Mouse (Mus musculus): ENCODE measurements around the gene Ankrd13b.
A peak's percentile ranks its signal among the peaks of the same experiment; 100 is the strongest.

Ankrd13b gene

DNA sequence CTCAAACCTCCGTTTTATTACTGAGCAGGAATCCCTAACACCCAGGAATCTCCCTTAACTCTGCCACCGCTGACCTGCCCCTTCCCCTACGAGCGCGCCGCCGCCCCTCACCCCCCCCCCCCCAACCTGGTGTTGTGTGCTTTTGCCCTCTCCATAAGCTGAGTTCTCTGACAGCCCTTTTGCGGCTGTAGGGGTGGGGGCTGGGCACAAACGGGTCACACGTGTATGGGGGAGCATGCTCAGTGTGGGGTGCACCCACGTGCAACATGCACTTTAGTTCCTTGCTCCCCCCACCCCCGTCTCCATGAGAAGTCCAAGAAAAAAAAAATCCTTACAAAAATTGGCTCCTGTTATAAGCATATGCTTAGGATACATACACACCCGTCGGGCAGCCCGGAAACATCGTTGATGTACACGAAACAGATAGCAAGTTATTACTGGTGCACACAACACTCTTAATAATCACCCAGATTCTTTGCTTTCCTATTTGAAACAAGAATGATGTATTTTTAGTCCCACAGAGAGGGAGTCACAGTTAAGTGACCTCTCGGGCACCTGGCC, 2.9 kb upstream of the Ankrd13b start:
- peak in 1 of 2 experiments; percentile 66 for DNase-seq

DNA sequence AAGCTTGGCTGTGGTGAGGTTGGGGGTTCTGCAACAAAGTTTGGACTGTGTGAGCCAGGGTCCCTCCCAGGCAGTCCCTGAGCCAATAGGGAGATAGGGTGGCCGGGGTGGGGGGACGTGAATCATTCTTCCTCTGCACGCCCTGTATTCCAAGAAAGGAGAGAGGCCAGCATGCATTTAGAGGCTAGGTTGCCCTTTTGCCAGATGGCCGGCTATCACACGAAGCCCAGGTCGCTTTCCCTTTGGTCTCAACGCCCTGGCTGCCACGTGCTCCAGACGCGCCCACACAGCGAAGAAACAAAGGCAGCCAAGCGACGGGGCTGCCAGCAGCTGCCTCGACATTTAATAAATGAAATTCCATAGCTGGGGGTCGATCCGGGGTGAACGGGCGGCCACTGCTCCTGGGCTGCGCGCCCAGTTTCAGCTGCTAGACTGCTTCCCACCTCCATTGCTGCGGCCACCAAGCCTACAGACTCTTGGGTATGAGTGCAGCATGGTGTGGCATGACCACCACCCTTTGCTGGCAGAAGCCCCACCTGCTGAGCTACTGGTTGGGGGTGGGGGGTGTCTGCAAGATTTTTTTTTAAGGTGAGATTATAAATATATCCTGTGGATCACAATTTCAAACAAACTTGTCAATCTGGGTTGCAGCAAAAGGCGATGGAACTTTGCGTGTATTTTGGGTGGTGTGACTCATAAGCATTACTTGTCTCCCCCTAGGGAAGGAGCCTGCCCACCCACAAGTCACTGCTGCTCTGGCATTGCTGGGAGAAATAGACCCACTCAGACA, 2.2 kb upstream of the Ankrd13b start:
- peak; percentile 70 to 73 for DNase-seq

DNA sequence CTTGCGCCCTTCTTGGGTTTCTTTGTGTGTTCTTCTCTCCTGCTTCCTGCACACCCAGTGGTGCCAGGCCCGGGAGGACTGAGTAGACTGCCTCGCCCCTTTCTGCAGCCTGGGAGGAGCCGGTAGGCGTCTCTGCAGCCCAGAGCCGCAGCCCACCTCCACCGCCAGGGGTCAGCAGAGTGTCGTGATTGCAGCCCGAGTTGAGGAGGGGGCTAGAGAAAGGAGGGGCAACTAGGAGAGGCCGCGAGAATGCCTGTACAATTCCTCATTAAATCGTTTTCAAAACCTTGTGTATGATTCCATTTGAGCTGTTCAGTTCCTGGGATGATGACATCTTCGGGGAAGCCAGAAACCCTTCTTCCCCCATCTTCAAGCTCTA, 1.6 kb upstream of the Ankrd13b start:
- peak; percentile 95 to 98 for DNase-seq

DNA sequence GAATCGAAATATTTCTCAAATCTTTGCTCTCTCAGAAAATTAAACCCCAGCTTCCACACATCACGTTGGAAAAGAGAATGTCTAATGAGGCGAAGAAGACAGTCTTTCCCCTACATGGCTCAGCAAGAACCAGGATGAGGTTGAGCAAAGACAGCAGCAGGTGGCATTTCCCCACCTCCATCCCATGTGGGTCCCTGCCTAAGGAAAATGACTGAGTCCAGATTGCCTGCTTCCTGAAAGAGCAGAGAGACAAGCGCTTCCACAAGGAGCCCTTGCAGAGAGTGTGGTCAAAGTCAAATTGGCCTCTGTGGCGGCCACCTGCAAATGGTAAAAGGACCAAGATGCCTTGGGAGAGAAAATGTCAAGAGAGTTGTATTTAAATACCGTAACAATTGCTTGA, 973 bp upstream of the Ankrd13b start:
- peak in 1 of 2 experiments; percentile 35 for DNase-seq

DNA sequence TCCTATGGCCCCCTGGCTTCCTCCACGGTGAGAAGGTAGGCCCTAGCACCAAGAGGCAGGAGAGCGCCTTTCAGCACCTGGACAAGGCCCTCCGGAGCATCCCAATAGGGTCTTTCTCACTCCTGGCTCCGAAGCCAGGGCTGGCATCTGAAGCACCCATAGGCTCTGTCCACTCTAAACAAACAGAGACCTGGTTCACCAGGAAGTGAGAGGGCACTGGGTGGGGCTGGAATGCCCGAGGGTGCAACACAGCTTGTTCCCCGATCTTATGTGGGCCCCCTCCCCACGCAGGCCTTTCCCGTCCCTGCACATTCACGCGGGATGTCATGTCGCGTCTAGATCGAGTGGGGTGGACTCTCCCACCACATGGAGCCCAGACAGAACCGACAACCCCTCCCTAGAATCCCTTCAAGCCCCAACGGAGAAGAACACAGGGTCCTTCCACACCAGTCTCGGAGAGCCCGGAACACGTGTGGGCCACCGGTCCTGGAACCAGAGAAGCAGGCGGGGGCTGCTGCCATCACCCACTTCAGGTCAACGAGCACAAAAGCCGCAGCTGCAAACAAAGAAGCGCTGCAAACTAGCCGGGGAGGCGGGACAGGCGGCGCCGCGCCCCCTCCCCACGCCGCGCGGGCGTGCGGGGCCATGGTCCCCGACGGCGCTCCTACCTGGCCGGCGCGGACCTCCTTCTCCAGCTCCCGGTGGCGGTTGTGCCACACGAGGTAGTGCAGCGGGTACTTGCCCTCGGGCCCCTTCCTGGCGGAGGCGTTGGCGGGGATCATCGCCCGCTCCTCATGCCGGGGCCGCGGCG, 502 bp downstream of the Ankrd13b start:
- DNase-seq, result peak; percentile 54 to 55

DNA sequence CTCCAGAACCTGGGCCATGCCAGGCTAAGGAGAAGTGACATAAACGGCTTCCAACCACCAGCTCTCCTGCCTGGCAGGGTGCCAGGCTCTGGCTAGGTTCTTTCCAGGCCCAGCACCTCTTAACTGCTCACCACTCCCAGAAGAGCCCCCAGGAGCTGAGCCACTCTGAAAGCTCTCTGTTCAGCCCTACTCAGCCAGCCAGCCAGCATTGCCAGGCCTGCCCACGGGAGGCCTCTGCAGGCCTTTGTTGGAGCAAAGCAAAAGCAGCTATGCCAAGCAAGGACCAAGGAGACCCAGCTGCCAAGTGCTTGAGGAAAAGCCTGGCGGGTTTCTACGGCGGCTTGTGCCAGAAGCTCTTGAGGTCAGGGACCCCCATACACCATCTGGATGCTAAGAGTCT, 2.7 kb downstream of the Ankrd13b start:
- peak; percentile 71 to 80 for DNase-seq

DNA sequence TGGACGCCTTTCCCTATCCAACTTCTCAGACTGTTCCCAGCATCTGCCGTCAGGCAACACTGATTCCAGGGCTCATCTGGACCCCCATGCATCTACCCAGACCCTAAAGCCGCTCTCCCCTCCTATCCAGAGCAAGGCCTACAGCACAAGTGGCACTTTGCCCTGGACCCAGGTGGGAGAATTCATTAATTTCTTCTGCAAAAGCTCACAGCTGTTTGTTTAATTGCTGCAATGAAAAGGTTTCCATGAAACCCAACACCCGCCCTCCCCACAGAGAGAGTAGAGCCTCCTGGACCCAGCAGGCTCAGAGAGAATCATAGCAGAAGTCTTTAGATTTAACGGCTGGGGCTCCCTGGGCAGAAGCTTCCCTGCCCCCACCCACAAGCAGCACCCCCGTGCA, 4.2 kb downstream of the Ankrd13b start:
- DNase-seq, result peak; percentile 32 to 53

DNA sequence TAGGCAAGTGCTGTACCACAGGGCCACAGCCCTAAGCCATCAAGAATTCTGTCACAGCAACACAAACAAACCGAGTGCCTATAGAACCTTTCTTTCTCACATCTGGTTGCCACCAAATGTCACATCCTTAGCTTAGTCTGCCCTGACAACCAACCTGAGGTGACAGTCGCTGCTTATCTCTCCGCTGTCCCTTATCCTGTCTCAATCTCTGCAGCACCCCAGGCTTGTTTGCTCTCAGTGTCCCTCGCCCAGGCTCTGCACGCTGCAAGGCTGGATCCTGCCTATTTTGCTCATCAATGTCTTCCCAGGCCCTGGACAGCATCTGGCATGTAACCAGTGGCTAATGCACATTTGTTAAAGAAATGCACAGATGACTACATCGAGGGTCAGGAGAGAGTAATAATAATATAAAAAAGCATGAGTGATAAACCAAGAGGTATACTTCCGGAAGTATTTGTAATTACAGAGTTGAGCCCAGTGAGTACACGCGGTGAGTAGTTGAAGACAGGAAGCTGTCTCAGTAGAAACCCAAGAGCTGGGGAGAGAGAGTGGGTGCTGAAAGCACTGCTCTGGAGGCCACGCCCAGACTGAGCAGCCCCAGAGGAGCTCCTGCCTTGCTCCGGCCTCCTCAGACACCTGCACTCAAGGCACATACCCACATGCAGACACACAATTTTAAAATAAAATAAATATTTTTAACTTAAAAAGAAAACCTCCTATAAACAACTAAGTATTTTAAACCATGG, 5.8 kb downstream of the Ankrd13b start:
- no peak for DNase-seq

DNA sequence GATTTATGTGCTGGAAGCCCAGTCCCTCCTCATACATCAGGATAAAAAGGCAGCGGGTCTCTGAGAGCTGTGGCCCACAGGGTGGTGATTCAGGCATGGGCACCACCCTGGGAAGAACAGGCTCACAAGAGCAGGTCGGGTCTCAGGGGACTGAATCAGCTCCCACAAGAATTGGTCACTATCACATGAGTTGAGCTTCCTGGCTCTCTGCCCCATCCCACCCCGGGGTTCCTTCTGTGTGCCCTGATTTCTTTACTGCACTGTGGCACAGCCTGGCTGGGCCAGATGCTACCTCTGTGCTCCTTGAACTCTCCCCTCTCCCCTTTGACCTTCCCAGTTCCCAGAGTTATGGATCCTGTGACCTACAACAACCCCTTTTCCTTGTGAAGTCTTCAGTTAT, 6.4 kb downstream of the Ankrd13b start:
- peak; percentile 34 to 52 for DNase-seq

DNA sequence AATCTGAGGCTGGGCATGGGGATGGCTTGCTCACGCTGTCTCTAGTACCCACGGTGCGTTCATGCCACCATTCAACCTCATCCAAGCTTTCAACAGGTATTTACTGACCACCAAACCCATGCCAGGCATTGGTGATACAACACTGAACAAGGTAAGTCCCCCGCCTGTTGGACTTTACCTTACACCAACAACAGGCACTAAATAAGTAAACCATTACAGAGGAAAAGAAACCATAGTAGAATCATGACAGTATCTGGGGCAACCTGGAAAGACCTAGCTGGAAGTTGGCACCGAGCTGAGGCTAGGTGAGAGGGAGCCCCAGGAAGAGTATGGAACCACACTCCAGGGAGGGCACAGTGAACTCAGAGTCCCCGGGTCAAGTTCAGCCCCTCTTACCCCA, 12.6 kb downstream of the Ankrd13b start:
- DNase-seq, result no peak

DNA sequence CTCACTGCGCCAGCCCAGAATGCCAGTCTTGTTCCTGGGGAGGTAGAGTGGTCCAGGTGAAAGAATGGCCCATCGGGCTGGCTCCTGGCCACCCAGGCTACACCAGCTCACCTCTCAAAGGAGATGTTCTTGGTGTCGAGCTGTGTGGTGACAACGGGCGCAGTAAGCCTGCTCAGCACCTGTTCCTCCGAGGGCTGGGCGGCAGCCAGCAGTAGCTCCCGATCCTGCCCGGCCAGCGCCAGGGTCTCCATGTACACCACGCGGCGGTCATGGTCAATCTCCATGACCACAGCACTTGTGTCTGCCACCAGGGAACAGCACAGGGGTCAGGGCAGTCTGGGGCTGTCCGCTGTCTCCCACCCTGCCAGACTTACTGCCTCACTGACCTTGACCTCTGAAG, 13.3 kb downstream of the Ankrd13b start:
- DNase-seq, result no peak

DNA sequence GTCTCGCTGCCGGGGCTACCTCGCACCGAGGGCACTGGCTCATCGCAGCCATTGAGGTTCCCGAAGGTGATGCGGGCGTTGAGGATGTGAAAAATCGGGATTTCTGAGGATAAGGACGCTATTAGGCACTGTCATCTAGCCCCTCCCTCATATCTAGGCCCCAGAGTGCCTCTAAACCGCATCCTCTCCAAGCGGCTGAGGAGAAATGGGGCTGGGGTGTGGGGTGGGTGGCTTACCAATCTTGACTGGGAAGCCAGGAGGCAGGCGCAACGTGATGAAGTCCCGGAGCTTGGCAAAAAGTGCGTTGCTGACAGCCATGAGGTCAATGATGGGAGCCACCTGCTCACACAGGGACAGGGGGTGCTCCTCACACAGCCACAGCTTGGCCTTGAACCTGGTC, 16.7 kb downstream of the Ankrd13b start:
- no peak for DNase-seq

DNA sequence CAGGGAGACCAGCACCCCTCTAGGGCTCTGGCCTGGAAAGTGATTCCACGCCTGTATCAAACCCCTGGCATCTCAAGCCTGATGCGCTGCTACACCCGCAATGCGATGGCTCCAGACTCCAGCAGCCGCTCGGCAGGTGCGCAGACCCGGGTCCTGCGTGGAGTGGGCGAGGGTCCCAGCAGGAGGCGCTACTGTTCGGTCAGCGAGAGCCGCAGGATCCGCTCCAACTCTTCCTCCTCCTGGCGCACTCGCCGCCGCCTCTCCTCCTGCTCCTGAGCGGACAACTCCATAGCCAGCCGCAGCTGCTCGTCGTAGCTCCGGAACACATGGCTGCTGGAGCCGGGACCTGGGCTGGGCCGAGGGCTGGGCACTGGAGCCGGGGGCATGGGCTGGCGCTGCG, 18.1 kb downstream of the Ankrd13b start:
- DNase-seq, result no peak

DNA sequence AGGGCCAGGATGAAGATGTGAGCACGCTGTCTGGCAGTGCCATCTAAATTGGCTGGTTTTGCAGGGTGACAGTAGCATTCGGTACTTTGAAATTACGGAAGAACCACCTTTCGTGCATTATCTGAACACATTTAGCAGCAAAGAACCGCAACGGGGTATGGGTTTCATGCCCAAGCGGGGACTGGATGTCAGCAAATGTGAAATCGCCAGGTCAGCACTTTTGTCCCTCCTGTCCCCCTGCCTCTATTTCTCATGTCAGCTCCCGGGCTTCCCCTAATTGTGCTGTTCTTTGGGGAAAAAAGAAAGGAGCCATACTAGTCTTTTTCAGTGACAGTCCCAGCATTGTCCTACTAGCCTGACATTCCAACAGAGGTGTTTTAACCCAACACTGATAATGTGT, 21.1 kb downstream of the Ankrd13b start:
- DNase-seq, result no peak

DNA sequence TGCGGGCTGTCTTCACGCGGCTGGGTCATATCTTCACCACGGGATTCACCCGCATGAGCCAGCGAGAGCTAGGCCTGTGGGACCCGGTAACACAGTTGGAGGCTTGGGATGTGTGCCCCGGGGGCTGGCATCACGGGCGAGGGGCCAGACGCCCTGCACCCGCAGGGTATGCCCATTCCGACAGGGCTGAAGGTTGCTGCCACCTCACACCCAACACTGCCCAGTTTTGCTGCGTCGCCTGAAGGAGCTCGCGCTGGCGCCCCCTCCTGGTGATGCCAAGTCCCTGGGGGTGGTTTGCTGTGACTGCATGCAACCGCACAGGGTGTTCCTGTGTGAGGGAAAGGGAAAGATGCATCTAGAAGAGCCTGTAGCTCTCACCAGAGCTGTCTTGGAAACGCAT, 21.7 kb downstream of the Ankrd13b start:
- DNase-seq, result peak; percentile 77 to 87

DNA sequence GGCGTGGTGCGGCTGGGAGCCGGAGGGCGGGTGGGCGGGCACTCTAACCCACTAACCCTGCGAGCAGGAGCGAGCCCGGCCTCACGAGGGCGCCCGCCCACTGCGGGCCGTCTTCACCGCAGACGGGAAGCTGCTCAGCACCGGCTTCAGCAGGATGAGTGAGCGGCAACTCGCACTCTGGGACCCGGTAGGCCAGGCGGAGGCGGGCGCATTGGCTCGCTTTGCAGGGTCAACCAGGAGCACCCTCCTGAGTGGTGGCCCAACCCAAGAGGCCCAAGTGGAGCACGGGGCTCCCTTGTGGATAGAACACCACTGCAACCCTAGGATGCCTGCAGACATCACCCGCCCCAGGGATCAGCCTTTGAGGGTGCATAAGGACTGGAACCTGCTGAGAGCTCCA, 22.3 kb downstream of the Ankrd13b start:
- peak; percentile 68 to 71 for DNase-seq

DNA sequence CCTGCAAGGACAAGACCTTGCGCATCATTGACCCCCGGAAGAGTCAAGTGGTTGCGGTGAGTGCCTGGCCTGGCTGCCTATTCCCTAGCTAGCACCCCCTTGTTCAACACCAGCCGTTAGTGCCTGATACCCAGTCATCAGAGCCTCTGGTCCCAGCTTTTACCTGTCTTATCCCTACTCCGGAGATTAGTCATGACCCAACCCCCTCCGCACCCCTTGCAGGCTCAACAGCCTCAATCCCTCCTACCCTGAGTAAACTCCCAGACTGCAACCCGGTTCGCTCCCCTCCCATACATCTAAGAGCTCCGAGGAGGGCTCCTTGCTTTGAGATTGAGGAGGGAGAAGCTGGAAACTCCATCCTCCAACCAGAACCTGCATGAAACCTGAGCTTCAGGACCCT, 22.9 kb downstream of the Ankrd13b start:
- DNase-seq, result no peak

DNA sequence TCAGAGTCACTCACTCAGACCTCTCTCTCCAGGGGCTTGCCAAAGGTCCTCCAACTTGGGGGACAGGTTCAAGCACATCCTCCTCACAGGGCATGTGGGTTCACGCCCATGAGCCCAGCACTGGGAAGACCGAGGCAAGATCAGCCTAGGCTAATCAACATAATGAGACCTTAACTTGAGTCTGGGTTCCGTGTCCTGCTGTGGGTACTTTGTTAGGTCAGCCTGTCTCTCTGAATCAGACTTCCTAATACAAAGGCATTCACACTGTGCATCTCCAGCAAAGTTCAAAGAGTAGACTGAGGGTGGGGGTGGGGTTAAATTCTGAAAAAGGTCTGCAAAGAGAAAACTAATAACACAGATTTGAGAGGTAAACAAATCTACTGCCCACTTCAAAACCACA, 24.4 kb downstream of the Ankrd13b start:
- DNase-seq, result no peak

DNA sequence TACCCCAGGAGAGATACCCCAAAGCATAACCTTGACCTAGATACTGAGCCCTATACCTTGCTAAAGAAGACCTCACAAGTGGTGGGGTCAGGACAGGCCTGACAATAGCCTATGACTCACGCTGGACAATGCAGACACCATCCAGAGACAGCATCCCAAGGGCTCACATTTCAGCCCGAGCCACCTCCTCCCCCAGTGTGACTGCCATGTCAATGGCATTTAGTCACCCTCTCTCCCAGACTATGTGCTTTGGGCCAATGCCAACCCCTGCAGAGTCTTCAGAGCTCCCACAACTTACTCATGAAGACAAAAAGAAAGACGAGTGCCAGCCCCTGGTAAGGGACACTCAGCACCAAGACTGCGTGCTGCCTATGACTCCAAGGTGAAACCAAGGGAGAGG, 24.8 kb downstream of the Ankrd13b start:
- no peak for DNase-seq

DNA sequence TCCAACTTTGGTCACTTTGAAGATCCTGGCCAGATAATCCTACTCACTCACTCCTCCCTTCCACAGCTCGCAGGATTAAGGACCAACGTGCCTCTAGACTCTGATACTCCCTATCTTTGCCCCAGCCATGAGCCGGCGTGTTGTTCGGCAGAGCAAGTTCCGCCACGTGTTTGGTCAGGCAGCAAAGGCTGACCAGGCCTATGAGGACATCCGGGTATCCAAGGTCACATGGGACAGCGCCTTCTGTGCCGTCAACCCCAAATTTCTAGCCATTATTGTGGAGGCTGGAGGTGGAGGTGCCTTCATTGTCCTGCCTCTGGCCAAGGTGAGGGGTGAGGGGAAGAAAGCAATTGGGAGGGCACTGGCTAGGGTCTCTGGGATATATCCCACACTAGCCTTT, 25.7 kb downstream of the Ankrd13b start:
- DNase-seq, result no peak

DNA sequence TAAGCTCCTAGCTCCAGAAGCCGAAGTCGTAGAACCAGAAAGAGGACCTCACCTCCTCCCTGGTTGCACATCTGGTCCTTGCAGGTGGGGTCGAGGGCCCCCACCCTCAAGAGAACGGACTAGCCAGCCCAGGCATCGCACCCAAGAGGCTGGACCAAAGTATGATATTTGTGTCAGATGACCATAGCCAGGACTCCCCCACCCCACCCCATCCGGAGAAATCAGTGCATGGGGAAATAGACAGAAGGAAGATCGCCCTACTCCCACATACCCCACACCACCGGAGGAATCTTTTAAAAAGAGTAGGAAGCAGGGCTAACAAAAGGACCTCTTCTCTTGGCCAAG, 26.4 kb downstream of the Ankrd13b start:
- DNase-seq, result no peak

DNA sequence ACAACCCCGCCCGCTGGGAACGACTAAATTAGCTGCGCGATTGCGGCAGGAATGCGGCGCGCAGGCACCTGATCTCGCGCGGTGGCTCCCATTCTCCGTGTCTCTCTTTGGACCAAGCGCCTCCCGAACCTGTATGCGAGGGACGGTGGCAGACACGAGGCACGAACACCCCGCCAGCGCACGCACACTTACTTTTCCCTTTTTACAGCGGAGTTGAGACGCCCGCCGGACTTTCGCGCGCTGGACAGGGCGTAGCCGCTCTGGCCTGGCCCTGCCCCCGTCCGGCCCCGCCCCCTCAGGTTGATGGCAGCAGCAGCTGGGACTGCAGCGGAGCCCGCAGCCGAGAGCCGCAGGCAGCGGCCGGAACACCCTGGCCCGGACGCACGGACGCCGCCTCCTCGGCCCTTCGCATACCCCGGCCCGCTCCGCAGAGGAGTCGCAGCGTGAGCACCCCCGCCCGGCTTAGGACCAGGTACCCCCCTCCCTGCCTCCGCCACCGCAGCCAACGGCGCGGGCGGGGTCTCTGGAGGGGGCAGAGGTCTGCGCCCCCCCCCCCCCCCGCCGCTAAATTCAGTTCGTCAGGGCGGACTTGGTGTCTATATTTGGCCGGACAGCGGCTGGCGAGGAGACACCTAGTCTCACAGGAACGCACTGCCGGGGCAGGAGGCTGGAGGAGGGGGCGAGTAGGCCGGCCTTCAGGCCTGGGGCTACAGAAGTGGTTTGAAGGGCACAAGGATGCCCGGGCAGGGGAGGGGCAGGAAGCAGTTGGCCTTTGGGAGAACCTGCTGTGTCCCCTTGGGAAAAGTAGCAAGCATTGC, 27.0 kb downstream of the Ankrd13b start, which contains the start of gene Coro6:
Gene Coro6, plus strand, starts transcription at position 129 of the 818 bp plus-strand sequence.
- peak; percentile 52 to 53 for DNase-seq

All from cerebellum, postnatal 14 days (tissue).